Mouse (Mus musculus) megakaryocyte, embryonic 14.5 days (primary cell): ENCODE results near the gene Gm21863.
"Not testable (repeated sequence)": the region's sequence is repeated elsewhere in the genome, so short reads cannot be mapped to it uniquely, and the experiment has no call there.

Experiments
- FLI1 ChIP-seq: IDR thresholded peaks from 2 replicates; pipeline ENCODE4 v1.6.1; 2012; ENCODE audit warnings: low read length, inconsistent platforms, mixed read lengths
- GATA1 ChIP-seq: IDR thresholded peaks from 3 replicates; pipeline ENCODE4 v1.6.1; 2012; ENCODE audit warnings: mixed read lengths, low read length, inconsistent platforms, borderline replicate concordance

- not testable (repeated sequence) for TF ChIP-seq FLI1, GATA1
Observed at GRCm38 (mm10) chr12:19928049-19928448, 26.3 kb upstream of the Gm21863 start.
